Mouse (Mus musculus) T-helper 1 cell (primary cell): ENCODE results near the gene Zfp770.
"Not testable (repeated sequence)": the region's sequence is repeated elsewhere in the genome, so short reads cannot be mapped to it uniquely, and the experiment has no call there.

ENCODE experiments used
- in situ Hi-C: fragments of 300-600 bp; cut with MboI, MseI; formaldehyde crosslinking; loops from one replicate; pipeline ENCODE4 v1.15.1; 2025; ENCODE audit warnings: high pct_unique_total_duplicates

The Zfp770 gene

DNA sequence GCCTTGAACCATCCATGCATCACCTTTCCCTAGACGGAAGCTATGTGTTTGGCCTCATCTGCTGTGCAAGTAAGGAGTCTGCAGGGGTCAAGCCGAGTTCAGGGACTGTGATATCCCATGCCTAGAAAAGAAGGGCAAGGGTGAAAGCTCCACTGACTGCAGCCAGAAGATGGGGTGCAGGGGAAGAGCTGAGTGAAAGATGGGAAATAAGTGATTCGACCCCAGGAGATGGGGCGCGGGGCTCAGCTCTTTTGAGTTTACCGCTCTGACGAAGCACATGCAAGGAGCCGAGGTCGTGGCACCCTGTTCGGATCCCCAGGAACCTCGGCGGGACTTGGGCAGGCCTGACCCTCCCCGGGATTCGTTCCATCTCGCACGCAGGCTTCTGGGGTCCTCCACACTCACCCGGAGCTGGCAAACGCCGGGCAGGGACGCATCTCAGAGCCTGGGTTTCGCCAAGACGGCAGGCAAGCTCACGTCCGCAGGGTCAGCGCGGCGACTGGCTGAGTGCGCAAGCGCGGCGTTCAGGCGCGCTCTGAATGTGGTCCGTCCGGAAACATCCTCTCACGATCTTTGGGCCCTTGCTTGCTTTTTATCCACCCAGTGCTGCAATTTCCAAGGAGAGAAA is at the start of gene Zfp770:
Gene Zfp770, minus strand, starts transcription at position 538 of the 628 bp plus-strand sequence.
- in situ Hi-C loops, result no loop called here

DNA sequence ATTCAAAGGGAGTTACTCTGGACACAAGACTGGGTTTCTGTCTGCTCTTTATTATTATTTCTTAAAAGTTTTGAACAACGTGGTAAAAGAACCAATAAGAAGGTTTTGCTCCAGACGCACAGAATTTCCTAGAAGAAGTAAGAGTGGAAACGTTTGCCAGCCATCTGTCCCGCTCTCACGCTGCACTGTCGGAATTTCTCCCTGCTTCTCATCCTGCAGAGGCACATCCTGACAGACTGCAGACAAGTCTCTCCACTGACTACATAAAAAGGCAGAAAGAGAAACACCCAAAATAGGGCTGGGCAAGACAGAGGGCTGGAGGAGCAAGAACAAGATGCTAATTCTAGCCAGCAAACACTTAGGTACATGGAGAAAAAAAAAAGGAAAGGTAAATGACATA is 48.2 kb upstream of the Zfp770 start:
- in situ Hi-C loops, result no loop called here

DNA sequence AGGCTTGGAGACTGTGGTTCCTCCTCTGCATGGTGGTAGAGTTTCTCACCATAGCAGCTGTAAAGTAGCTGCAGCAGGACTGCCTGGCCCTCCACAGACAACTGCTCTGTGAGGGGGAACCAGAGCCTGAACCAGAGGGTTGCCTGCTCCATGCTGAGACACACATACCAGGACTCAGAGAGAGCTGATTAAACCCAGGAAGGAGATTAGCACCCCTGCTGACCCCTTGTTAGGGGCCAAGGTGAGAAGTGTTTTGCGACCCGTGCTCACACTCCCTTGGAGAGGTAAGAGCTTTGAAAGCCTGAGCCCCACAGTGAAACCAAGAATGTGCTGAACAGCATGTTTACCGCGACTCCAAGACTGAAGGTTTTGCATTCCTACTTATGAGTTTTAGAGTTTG is 36.4 kb upstream of the Zfp770 start:
- in situ Hi-C loops, result no loop called here

DNA sequence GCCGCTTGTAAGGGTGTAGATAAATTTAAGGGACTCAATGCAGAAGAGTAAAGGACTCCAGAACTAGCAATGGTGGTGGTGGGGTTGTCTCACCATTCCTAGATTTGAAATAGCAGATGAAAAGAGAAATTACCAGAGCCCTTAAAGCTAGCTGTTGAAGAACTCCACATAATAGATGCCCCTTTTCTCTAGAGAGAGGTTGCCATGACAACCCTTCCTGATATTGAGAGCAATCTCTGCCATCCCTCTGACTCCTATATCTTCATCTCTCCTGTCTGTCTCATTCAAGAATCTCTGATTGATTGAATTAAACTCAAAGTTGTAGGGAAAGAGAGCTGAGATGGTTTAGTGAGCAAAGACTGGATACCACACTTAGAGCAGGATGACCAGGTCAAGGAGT is 35.3 kb upstream of the Zfp770 start:
- in situ Hi-C loops, result no loop called here

DNA sequence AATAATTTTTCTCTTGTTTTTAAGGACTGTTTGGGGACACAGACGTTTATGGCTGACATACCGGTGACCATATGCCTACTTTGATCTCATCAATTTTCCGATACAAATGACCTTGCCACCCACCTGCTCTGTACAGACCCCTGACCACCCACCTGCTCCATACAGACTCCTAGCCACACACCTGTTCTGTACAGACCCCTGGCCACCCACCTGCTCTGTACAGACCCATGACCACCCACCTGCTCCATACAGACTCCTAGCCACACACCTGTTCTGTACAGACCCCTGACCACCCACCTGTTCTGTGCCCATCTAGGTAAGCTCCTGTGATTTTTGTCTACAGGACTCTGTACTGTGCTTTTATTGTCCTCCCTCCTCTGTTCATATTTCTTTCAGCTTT is 34.3 kb upstream of the Zfp770 start:
- in situ Hi-C loops, result no loop called here

DNA sequence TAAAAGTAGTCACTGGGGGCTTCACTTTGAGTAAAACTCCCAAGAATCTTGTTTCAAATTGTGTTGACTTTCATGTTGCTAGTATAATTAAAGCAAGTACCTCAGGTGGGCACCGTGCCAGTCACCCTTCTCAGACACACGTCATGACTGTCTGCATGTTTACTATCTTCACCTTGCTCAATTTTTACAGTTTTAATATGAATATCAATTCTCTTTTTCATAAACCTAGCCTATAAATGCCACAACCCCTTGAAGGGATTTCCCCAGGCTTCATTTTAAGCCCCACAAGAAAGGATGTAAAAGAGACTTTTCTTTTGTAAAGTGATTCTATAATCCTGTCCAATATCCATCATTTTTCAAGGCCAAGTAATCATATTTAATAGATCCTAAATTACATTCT is 30.0 kb upstream of the Zfp770 start:
- in situ Hi-C loops, result no loop called here

DNA sequence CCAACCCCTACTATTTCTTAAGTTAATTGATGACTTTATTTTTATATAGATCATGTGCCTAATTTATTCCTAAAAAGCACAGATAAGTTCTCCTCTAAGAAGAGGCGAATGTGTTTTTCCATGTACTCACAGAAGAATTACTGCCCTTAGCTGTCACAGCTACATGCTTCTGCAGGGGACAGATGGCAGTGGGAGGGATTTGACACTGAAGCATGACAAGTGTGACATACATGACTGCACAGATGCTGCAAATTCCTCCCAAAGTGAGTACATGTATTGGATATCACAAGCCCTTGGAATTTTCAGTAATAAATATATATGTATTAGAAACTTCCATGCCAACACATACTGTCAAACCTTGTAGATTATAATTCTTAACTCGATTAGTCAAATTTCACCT is 27.4 kb upstream of the Zfp770 start:
- in situ Hi-C loops, result loop anchor here (5.0 kb wide), 1 partner anchor 54 kb away; no protein-coding TSS in a partner anchor

DNA sequence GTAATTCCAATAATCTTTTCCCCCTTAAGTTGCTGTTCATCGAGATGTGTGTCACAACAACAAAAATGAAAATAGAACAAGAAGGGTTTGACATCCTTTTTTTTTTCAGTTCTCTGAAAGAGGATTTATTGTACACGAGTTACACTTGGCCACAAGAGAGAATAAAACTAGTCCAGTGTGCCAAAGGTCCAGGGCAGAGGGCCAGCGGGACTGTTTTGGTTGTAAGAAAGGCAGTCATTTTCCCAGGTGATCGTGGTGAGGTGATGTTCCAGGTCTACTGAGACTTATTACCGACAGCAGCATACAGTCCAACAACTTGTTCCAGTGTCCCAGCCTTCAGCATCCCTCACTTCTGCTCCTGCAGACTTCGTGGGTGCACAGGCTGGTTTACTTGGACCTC is 3.8 kb upstream of the Zfp770 start:
- in situ Hi-C loops, result no loop called here

DNA sequence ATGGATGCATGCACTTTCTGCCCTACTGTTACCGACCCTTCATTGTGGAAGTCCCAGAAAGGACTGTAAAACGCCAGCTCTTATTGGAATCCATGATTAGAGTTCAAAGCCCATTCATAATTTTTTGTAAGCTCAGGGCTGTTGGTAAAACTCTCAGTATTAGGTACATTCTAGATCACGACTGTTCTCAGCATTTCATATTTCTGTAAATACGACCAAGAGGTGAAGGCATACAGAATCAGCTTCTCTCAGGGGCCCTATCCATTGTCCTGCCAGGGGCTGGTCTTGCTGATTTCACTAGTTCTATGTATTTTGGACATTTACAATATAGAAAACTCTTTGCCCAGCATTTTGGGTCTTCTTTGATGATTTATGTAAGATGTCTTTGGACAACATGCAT is 305 bp upstream of the Zfp770 start:
- in situ Hi-C loops, result no loop called here

DNA sequence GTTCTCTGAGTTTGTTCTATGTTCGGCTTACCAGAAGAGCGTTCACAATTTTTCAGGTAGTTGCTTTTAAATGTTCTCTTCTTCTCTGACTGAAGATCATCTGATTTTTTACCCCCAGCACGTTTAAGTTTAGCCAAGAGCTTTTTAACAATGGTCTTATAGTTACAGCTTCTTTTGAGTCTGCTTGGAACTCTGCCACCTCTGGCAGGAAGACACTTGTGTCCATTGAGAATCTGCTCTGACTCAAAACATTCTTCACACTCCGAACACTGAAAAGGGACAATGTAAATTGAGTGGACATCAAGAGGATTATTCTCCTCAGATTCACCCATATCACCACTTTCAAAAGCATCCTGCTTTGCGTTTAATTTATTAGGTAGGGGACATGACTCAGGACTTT is 4.8 kb downstream of the Zfp770 start:
- in situ Hi-C loops, result no loop called here

DNA sequence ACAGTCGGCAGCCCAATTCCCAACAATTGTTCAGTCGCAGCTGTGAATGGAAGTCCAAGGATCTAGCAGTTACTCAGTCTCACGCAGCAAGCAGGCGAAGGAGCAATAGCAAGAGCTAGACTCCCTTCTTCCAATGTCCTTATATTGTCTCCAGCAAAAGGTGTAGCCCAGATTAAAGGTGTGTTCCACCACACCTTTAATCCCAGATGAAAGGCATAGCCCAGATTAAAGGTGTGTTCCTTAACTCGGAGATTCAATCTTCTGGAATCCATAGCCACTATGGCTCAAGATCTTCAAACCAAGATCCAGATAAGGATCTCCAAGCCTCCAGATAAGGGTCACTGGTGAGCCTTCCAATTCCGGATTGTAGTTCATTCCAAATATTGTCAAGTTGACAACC is 14.3 kb downstream of the Zfp770 start, which contains the start of gene Aqr:
Gene Aqr, minus strand, starts transcription at position 101 of the 400 bp plus-strand sequence.
- in situ Hi-C loops, result not testable (repeated sequence)

DNA sequence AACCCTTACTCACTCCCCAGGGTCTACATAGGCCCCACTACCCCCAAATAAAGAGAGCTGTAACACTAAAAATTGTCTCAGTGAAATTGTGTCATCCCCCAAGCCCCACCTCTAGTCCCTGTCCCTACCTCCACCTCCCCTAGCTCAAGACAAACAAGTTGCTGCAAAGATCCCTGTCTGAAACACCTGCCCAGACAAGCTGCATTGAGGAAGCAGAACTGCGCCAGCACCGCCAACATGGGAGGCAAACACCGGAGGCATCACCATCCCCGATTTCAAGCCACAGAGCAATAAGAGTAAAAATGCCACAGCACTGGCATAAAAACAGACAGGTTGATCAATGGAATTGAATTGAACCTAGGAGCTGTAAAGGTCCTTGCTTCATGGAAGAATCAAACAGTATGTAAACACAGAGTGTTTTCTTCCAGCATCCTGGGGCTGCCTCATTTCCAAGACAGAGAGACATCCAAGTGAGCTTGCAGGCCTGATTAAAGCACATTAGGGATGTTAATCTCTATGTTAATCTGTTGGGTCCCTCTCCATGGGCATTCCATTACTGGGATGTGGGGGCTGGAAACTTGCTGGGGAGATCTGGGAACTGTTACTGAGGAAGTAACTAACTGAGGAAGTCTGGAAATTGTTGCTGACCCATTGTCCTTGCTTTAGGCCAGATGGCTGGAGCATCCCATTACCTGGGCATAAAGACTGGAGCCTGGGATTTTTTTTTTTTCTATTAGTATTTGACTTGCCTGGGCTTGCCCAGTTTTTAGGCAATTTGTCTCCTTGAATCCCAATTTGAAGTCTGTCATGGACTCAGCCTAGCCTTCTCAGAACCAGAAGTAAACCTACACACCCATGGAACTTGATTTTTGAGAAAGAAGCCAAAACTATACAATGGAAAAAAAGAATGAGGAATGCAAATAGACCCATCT is 23.2 kb downstream of the Zfp770 start:
- in situ Hi-C loops, result no loop called here

DNA sequence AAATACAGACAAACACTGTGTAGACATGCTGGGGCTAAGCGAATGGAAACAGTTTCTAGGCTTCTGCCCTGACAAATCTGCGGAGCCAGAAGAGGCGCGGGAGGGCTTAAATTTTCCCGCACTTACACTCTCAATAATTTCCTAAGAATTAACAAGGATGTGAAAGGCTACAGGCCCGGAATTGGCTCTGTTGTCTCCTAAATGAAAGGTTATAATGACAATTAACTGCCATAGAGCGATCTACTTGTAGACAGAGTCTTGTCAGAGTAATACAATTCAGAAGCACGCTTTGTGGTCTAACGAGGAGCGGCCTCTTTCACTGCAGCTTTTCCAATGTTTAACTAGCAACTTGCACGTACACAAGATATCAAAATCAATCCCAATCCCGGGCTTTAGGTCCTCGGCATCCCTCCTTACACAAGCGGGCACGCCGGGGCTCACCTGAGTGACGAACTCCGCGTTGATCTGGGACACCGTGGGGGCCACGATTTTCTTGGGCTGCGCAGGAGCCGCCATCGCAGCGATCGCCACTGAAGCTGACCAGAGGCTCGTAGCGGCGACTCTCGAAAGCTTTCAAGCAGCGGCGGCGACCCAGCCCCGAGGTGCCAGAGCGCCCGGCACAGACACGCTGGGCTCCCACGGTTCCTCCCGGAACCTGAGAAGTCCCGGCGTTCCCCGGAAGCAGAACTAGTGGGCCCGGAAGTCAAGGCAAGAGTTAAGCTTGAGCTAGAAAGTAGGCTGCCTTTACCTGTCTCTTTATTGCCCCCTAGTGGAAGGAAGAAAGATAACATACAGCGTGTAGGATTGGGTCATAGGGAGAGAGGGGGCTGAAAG is 26.4 kb downstream of the Zfp770 start:
- in situ Hi-C loops, result no loop called here

DNA sequence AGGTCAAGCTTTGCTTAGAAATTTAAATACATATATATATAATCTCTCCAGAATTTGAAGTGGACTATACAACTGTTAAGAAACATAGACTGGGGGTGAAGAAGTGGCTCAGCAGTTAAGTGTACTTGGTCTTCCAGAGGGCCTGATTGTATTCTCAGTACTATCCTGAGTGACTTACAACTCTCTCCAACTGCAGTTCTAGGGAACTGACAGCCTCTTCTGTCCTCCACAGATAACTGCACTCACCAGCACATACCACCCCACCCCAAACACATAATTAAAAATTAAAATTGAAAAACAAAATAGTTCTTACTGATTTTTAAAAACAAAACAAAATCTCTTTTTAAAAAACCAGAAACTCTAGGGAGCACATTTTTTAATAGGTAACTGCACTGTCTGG is 28.0 kb downstream of the Zfp770 start:
- in situ Hi-C loops, result no loop called here

DNA sequence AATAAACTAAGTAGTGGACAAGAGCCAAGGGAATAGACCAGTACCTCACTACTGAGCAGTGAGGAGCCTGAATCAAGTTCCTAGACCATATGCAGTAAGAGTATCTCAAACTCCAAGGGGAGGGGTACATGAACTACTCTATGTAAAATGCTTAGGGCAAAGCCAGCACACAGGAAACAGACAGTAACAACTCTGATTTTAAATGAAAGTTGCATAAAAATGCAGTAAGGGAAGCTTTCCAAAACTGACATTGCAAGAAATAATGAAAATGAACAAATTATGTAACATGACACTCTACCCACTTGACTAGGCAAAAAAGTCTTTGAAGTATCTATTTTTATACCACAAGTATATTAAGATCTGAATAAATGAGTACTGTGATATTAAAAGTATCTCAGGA is 33.4 kb downstream of the Zfp770 start:
- in situ Hi-C loops, result no loop called here

DNA sequence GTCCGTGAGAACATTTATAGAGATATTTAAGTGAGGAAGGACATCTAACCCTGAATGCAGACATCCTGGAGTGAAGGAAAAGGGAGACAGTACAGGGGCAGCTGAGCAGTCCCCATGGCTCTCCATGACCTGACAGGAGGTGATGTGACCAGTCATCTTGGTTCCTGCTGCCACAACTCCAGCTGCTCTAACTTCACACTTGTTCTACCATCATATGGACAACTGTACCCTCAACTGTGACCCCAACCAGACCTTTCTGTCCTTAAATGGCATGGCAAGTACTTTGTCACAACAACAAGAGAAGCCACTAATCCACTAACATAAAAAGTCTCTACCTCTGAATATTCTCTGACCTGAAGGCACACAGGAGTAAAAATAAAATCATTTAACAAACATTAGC is 39.3 kb downstream of the Zfp770 start:
- in situ Hi-C loops, result loop anchor here (5.0 kb wide), 1 partner anchor 315 kb away; the partner anchor contains the start of gene Arhgap11a

DNA sequence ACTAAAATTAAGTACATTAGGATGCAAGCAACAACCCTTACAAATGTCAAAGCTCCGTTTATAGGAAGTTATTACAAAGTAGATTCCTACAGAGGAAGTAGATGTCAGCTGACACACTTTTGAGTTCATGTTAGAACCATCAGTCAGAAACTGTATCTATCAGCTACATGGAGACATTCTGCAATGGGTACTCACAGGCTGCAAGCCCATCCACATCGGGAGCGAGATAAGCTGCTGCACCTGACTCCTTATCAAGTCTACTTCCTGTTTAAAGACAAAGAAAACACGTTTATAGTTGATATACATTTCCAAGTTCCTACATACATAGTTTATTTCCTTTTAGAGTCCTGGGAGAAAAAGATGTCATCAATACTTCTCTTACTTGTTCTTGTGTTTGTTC is 43.9 kb downstream of the Zfp770 start:
- in situ Hi-C loops, result no loop called here

DNA sequence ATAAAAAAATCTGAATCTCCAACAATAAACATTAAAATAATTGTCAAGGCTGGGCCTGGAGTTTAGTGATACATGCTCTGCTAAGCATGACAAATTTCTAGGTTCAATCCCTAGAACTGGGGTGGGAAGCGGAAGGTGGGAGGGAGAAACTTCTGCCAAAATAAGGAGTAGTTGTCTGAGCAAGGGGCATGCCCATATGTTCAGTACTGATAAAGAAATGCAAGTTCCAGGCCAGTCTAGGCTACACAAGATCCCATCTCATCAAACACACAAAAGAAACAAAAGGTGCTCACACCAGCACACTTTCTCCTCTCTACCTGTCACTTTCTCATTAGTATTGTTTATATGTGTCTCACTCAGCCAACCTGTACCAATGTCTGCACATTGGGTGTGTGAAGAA is 44.6 kb downstream of the Zfp770 start:
- in situ Hi-C loops, result no loop called here

DNA sequence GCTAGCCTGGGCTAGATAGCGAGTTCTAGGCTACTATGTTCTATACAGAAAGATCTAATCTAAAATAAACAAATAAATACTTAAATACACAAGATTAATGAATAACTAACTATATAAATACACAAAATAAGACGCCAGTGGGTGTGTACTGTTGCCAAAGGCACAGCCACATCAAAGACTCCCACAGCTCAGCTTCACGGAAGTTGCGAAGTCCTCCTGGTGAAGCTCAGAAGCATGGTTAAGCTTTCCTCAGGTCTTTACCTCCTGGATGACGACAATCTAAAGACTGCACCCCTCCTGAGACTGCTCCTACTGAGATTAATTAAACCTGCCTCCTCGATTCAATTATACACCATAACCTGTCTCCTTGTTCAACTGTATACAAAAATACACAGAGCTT is 48.0 kb downstream of the Zfp770 start:
- in situ Hi-C loops, result no loop called here

DNA sequence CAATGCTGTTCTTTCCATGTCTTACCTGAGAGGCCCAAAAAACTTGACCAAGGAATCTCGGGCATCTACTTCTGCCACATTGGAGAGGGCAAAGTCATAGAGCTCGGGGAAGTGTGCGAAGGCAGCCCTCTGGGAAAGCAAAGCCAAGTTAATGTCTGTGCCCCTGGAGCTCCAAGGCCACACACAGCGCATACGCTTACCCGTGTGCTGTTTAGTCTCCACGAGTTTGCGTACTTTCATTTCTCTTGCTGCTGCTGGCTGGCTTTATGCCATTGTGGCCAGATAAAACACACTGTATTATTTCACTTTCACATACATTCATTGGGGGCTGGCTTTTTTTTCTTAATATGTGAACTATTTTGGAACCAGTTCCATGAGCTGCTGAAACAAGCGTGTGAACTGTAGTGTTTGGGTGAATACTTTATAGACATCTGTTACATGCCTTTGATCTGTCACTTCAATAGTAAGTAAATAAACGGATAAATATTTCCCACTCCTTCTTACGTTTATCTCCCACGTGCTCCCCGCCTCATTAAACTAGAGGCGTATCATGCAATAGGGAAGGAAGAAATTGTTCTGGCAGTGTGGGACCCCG is 54.3 kb downstream of the Zfp770 start:
- in situ Hi-C loops, result loop anchor here (10.0 kb wide), 1 partner anchor 312 kb away; no protein-coding TSS in a partner anchor

DNA sequence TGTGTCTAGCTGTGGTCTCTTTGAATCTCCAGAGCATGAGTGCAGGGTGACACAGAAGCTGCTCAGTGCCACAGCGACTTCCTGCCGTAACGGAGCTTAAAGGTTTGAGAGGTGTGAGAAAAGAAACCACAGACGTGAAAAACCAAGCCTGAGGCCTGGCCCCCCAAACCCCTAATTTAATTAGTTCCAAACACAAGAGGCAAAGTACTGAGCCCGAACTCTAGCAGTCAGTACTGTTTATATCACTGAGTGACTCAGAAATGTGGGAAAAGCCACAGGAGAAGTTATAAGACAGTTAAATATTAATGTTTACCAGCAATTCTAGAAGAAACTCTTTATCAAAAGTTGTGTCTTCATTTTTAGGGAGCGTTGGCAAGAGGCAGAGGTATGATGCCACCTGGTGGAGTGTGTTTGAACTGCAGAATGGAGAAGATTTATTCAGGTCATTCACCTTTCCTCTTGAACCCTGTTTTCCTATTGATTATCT is 55.9 kb downstream of the Zfp770 start:
- in situ Hi-C loops, result loop anchor here (10.0 kb wide), 1 partner anchor 311 kb away; no protein-coding TSS in a partner anchor
